Mouse (Mus musculus) bone marrow, adult 2 months (tissue): Measurements from ENCODE around the gene Rims3.

Source experiments
- CTCF ChIP-seq: fragments of 200-500 bp; IDR thresholded peaks from 2 replicates; pipeline ENCODE4 v1.5.1; 2011; ENCODE audit warnings: low read length, control low read depth; ENCODE audit not compliant: control insufficient read depth, insufficient read depth
- POLR2A ChIP-seq: fragments of 200-500 bp; IDR thresholded peaks from 2 replicates; pipeline ENCODE4 v1.6.1; 2011; ENCODE audit warnings: low read depth, mild to moderate bottlenecking, control low read depth, low read length, borderline replicate concordance; ENCODE audit not compliant: control insufficient read depth

DNA sequence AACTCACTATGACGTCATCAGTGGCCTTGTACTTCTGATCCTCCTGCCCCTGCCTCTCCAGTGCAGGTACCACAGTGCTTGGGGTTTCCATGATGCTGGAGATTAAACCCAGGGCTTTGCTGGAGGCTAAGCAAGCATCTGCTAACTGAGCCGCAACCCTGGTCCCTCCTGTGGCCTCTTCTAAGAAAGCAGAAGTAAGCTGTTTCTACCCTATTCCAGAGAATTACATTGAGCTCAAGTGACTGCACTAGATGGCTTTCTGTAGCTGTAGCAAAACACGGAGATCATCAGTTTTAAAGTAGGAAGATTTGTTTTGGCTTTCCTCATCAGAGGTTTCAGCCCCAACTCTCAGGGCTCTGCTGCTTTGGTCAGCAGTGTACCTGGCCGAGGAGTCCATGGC is 59.9 kb downstream of the Rims3 start:
- TF ChIP-seq CTCF (no peak), POLR2A (no peak)
